Mouse (Mus musculus) kidney, embryonic 16.5 days (tissue): ENCODE measurements around the gene Acads. TPM values are rescaled to one million over a fixed set of nuclear protein-coding genes. Genes with fewer than 3 reads are reported as not detected.
"Not testable (repeated sequence)": the region's sequence is repeated elsewhere in the genome, so short reads cannot be mapped to it uniquely, and the experiment has no call there.

Experiments
- ATAC-seq: fragments of 200-750 bp; cut with Nextera tagmentation; 2 replicates; pipeline ENCODE4 v1.8.0; 2017; ENCODE audit warnings: moderate TSS enrichment; ENCODE audit not compliant: low FRiP score, low TSS enrichment
- H3K27ac ChIP-seq: fragments of 300-500 bp; sonication (generic); 2 replicates; pipeline ENCODE4 v1.5.1; 2014; ENCODE audit warnings: low read length
- H3K27me3 ChIP-seq: fragments of 300-500 bp; sonication (generic); 2 replicates; pipeline ENCODE4 v1.6.1; 2014; ENCODE audit warnings: low read length, control low read depth, mixed read lengths; ENCODE audit not compliant: insufficient read depth
- H3K36me3 ChIP-seq: fragments of 300-500 bp; sonication (generic); 2 replicates; pipeline ENCODE4 v1.6.1; 2014; ENCODE audit warnings: low read length, control low read depth, mixed read lengths; ENCODE audit not compliant: insufficient read depth
- H3K4me1 ChIP-seq: fragments of 300-500 bp; sonication (generic); 2 replicates; pipeline ENCODE4 v1.6.1; 2014; ENCODE audit warnings: low read length, control low read depth, mixed read lengths; ENCODE audit not compliant: insufficient read depth
- H3K4me2 ChIP-seq: fragments of 300-500 bp; sonication (generic); replicated peaks from 2 replicates; pipeline ENCODE4 v1.6.1; 2014; ENCODE audit warnings: low read depth, low read length
- H3K4me3 ChIP-seq: fragments of 300-500 bp; sonication (generic); 2 replicates; pipeline ENCODE4 v1.5.1; 2014; ENCODE audit warnings: mild to moderate bottlenecking, low read length
- H3K9ac ChIP-seq: fragments of 300-500 bp; sonication (generic); replicated peaks from 2 replicates; pipeline ENCODE4 v1.6.1; 2014; ENCODE audit warnings: low read length
- H3K9me3 ChIP-seq: fragments of 300-500 bp; sonication (generic); 2 replicates; pipeline ENCODE4 v1.6.1; 2016; ENCODE audit warnings: low read length, control low read depth
- WGBS: fragments of 180-500 bp; shearing (Covaris S2); extraction: QIAGEN DNeasy Blood & Tissue Kit; methylation state at CpG from one replicate; pipeline ENCODE4 v1.1.7; 2014; 5-methylcytosine and 5-hydroxymethylcytosine counted together
- polyA plus RNA-seq: library from polyadenylated mRNA; unstranded; fragments of >200 nt; fragmentation: Nextera tagmentation; extraction: Ambion mirVana; gene quantifications from 2 replicates; pipeline ENCODE4 v1.2.1, GENCODE M21; 2015

Gene Acads
- 98.1 and 106 TPM in 2 replicates for polyA plus RNA-seq

- Histone ChIP-seq H3K36me3 (peaks cover 38% of the 10 kb centered on the region), H3K9me3 (no peaks in the 10 kb centered on the region), H3K4me3 (peak within 1 kb of the TSS; percentile 96), H3K4me2 (peak within 1 kb of the TSS; percentile 78), H3K27ac (peak within 1 kb of the TSS; percentile 83), H3K27me3 (no peaks in the 10 kb centered on the region), H3K9ac (peak within 1 kb of the TSS; percentile 94), H3K4me1 (peaks cover 10% of the 10 kb centered on the region)
- ATAC-seq: peak; percentile 88
- under 1% methylated on average over 39 of the region's 39 CpGs for WGBS
Observed at GRCm38 (mm10) chr5:115118961-115119570, at the start of gene Acads. TSS of gene Acads (minus strand) at chr5:115119346.

- peaks cover 31% of the 10 kb centered on the region for H3K4me1 ChIP-seq
- peak; percentile 27 for ATAC-seq
- H3K9me3 ChIP-seq: no peaks in the 10 kb centered on the region
- H3K4me2 ChIP-seq: no peak overlapping the region
- H3K36me3 ChIP-seq: no peaks in the 10 kb centered on the region
- H3K27me3 ChIP-seq: no peaks in the 10 kb centered on the region
- WGBS: 34% methylated on average over 6 of the region's 6 CpGs
- H3K27ac ChIP-seq: peak overlapping the region; percentile 85
- no peak overlapping the region for H3K4me3 ChIP-seq
- no peak overlapping the region for H3K9ac ChIP-seq
Observed at GRCm38 (mm10) chr5:115167396-115167795, 48.2 kb upstream of the Acads start.

DNA sequence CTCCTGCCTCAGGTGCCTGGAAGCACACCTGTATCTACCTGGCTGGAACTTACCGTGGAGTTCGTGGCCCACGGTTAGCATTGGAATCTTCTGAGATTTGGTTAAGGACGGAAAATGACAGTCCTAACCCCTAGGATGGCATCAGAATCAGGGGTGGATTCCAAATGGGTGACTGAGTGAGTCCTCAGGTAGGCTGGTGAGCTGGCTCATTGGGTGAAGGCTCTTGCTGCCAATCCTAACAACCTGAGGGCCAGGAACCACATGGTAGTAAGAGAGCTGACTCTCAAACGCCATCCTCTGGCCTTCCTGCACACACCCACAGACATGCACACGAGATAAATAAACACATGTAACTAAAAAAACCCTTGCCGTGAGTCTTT, 47.7 kb upstream of the Acads start:
- H3K4me2 ChIP-seq: no peak overlapping the region
- H3K36me3 ChIP-seq: no peaks in the 10 kb centered on the region
- H3K27me3 ChIP-seq: no peaks in the 10 kb centered on the region
- no peak for ATAC-seq
- peak overlapping the region; percentile 85 for H3K27ac ChIP-seq
- H3K9me3 ChIP-seq: no peaks in the 10 kb centered on the region
- H3K4me1 ChIP-seq: peaks cover 31% of the 10 kb centered on the region
- WGBS: 69% methylated on average over 7 of the region's 7 CpGs
- no peak overlapping the region for H3K4me3 ChIP-seq
- H3K9ac ChIP-seq: peak overlapping the region; percentile 31; the same call in 1 of the 2 replicates

- Histone ChIP-seq H3K9me3 (no peaks in the 10 kb centered on the region), H3K4me1 (peaks cover 35% of the 10 kb centered on the region), H3K4me2 (no peak overlapping the region), H3K27me3 (no peaks in the 10 kb centered on the region), H3K4me3 (no peak overlapping the region), H3K9ac (peak overlapping the region; percentile 31), H3K36me3 (no peaks in the 10 kb centered on the region), H3K27ac (peak overlapping the region; percentile 85)
- 46% methylated on average over 11 of the region's 11 CpGs for WGBS
- peak; percentile 32 for ATAC-seq
Observed at GRCm38 (mm10) chr5:115165895-115166814, 47.0 kb upstream of the Acads start.

DNA sequence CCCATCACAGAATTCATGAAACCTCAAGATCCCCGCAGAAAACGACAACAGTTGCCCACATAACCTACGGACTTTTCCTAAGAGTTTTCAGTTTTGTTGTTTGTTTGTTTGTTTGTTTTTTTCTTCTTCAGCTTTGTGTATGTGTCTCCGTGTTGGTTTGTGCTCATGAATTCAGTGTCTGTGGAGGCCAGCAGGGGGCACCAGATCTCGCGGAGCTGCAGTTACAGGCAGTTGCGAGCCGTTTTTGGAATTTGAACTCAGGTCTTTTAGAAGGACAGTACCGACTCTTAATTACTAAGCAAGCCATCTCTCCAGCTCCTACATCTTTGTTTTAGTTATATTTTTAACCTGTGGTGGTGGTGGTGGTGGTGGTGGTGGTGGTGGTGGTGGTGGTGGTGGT, 46.2 kb upstream of the Acads start:
- Histone ChIP-seq H3K36me3 (no peaks in the 10 kb centered on the region), H3K9ac (no peak overlapping the region), H3K27me3 (no peaks in the 10 kb centered on the region), H3K4me1 (peaks cover 43% of the 10 kb centered on the region), H3K27ac (no peak overlapping the region), H3K4me3 (no peak overlapping the region), H3K9me3 (no peaks in the 10 kb centered on the region), H3K4me2 (no peak overlapping the region)
- no peak for ATAC-seq
- WGBS: 66% methylated on average over 9 of the region's 9 CpGs

DNA sequence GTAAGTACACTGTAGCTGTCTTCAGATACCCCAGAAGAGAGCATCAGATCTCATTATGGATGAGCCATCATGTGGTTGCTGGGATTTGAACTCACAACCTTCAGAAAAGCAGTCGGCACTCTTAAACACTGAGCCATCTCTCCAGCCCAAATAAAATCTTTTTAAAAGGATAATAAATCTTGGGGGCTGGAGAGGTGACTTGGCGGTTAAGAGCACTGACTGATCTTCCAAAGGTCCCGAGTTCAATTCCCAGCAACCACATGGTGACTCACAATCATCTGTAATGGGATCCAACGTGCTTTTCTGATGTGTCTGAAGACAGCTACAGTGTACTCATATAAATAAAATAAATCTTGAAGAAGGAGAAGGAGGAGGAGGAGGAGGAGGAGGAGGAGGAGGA, 45.3 kb upstream of the Acads start:
- ATAC-seq, H3K9me3 ChIP-seq: not testable (repeated sequence)

DNA sequence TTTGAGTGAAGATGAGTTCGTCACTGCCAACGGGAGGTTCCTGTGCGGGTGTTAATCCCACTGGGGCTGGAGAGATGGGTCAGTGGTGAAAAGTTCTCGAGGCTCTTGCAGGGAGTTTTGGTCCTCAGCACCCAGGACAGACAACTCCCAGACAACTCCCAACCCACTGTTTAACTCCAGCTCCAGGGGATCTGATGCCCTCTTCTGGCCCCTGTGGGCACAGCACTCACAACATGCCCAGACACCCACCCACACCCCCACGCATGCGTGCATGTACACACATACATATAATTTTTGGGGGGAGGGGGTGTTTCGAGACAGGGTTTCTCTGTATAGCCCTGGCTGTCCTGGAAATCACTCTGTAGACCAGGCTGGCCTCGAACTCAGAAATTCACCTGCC, 44.4 kb upstream of the Acads start:
- H3K27me3 ChIP-seq: no peaks in the 10 kb centered on the region
- peak overlapping the region; percentile 36 for H3K4me2 ChIP-seq
- no peak for ATAC-seq
- H3K4me1 ChIP-seq: peaks cover 46% of the 10 kb centered on the region
- no peaks in the 10 kb centered on the region for H3K36me3 ChIP-seq
- no peaks in the 10 kb centered on the region for H3K9me3 ChIP-seq
- 45% methylated on average over 8 of the region's 8 CpGs for WGBS
- no peak overlapping the region for H3K4me3 ChIP-seq
- no peak overlapping the region for H3K27ac ChIP-seq
- H3K9ac ChIP-seq: no peak overlapping the region

More for the DNA sequence above, 45.3 kb upstream of the Acads start:
- H3K27me3 ChIP-seq, H3K4me3 ChIP-seq, H3K9ac ChIP-seq, H3K36me3 ChIP-seq, H3K27ac ChIP-seq, H3K4me2 ChIP-seq: not testable (repeated sequence)
- H3K4me1 ChIP-seq: peaks cover 47% of the 10 kb centered on the region
- WGBS: 63% methylated on average over 4 of the region's 4 CpGs

- H3K4me1 ChIP-seq: peaks cover 30% of the 10 kb centered on the region
- H3K27me3 ChIP-seq, H3K4me2 ChIP-seq, H3K27ac ChIP-seq, ATAC-seq, H3K9ac ChIP-seq, H3K9me3 ChIP-seq, H3K36me3 ChIP-seq, H3K4me3 ChIP-seq: not testable (repeated sequence)
- no CpG with 5 or more reads among the region's 1 CpGs for WGBS
Observed at GRCm38 (mm10) chr5:115161940-115162279, 42.8 kb upstream of the Acads start.

DNA sequence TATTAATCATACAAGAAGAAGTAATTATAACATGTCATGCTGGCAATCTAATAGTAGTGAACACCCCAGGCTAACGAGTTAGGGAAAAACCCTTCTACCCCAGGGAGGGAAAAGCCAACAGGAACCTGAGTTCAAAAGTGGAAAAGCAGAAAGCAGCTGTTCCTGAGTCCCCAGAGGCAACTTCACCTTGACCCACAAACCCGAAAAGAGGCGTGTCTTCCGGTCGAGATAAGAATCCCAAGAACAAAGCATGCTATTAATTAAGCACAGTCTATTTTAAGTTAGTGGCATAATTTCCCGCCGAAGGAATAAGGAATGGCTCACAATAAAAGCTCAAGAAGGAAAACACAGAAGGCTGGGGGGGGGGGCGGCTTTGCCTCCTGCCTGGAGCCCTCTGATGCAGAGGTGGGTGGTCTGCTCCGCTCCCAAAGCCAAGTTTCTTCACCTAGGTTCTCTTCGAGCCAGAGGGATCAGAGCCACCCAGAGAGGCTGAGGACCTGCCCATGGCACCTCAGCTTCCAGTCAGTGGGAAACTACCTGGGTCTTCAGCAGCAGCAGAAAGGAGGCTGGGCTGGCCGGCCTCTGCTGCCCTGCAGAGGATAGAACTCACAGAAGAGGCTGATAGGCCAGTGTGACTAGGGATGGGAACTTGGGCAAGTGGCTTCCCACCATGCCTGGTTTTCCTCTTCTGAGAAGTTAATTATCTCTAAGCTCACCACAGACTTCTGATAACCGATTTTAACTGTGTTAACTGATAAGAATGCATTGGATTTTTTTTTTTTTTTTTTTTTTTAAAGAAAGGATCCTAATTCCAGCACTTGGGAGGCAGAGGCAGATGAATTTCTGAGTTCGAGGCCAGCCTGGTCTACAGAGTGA, 42.2 kb upstream of the Acads start:
- WGBS: 35% methylated on average over 13 of the region's 13 CpGs
- peaks cover 29% of the 10 kb centered on the region for H3K4me1 ChIP-seq

More for the DNA sequence above, 42.2 kb upstream of the Acads start:
- Histone ChIP-seq H3K9ac (peak overlapping the region; percentile 22), H3K4me3 (no peak overlapping the region), H3K36me3 (no peaks in the 10 kb centered on the region), H3K27ac (peak overlapping the region; percentile 79), H3K9me3 (no peaks in the 10 kb centered on the region), H3K27me3 (no peaks in the 10 kb centered on the region), H3K4me2 (0 out of 2 replicates have a peak overlapping the region, but pooled peaks have one; percentile 1)
- ATAC-seq: no peak
